Mouse (Mus musculus) embryo, embryonic 10.5 days (tissue): Measurements from ENCODE around the gene Epn3.

ENCODE experiments used
- DNase-seq: peaks from one replicate; pipeline ENCODE4 v3.0.0-alpha.2; 2015; ENCODE audit warnings: low spot score

Epn3 gene

GRCm38 (mm10) chr11:94499661-94500152, at the start of gene Epn3:
Gene Epn3, minus strand, starts transcription at chr11:94499974.
- DNase-seq: peak; percentile 67

GRCm38 (mm10) chr11:94548888-94549690, 49.3 kb upstream of the Epn3 start, which contains the start of gene Rsad1:
Gene Rsad1, minus strand, starts transcription at chr11:94549255.
- peak; percentile 95 for DNase-seq

- peak; percentile 40 for DNase-seq
These were observed 48.4 kb upstream of the Epn3 start for GRCm38 (mm10) chr11:94548041-94548784.

GRCm38 (mm10) chr11:94547271-94547670, 47.5 kb upstream of the Epn3 start:
- no peak for DNase-seq

- DNase-seq: no peak
These were observed 46.6 kb upstream of the Epn3 start for GRCm38 (mm10) chr11:94546381-94546780.

- DNase-seq: no peak
These were observed 44.6 kb upstream of the Epn3 start for GRCm38 (mm10) chr11:94544422-94544821.

GRCm38 (mm10) chr11:94543932-94544331, 44.2 kb upstream of the Epn3 start:
- DNase-seq: peak; percentile 81

GRCm38 (mm10) chr11:94543344-94543743, 43.6 kb upstream of the Epn3 start:
- no peak for DNase-seq

- DNase-seq: no peak
These were observed 42.6 kb upstream of the Epn3 start for GRCm38 (mm10) chr11:94542400-94542799.

GRCm38 (mm10) chr11:94539761-94540160, 40.0 kb upstream of the Epn3 start:
- no peak for DNase-seq

- no peak for DNase-seq
These were observed 39.0 kb upstream of the Epn3 start for GRCm38 (mm10) chr11:94538733-94539292.

GRCm38 (mm10) chr11:94533171-94533570, 33.4 kb upstream of the Epn3 start:
- no peak for DNase-seq

GRCm38 (mm10) chr11:94528879-94529278, 29.1 kb upstream of the Epn3 start:
- no peak for DNase-seq

- peak; percentile 68 for DNase-seq
These were observed 26.6 kb upstream of the Epn3 start for GRCm38 (mm10) chr11:94526171-94526879.

GRCm38 (mm10) chr11:94521219-94521843, 21.6 kb upstream of the Epn3 start, which contains the start of gene Mycbpap:
Gene Mycbpap, minus strand, starts transcription at chr11:94521742.
- DNase-seq: peak; percentile 86

- no peak for DNase-seq
These were observed 13.7 kb upstream of the Epn3 start for GRCm38 (mm10) chr11:94513452-94513851.

- DNase-seq: no peak
These were observed 9.2 kb upstream of the Epn3 start for GRCm38 (mm10) chr11:94508976-94509375.

GRCm38 (mm10) chr11:94501482-94501881, 1.7 kb upstream of the Epn3 start:
- no peak for DNase-seq

- no peak for DNase-seq
These were observed 588 bp upstream of the Epn3 start for GRCm38 (mm10) chr11:94500362-94500761.

GRCm38 (mm10) chr11:94499035-94499434, 739 bp downstream of the Epn3 start:
- DNase-seq: peak; percentile 19
